Mouse (Mus musculus): ENCODE data around the gene Cutc. TPM values are rescaled to one million over a fixed set of nuclear protein-coding genes. Genes with fewer than 3 reads are reported as not detected.

The Cutc gene
- polyA plus RNA-seq, 1 experiment from 2014 or later = 7.8 TPM

- no peaks in the 10 kb centered on the region for H3K36me3 ChIP-seq
- H3K27ac ChIP-seq (replicated peaks) = no peak overlapping the region
- H3K4me2 ChIP-seq (replicated peaks) = no peak overlapping the region
- no peaks in the 10 kb centered on the region for H3K9me3 ChIP-seq
- no peaks in the 10 kb centered on the region for H3K27me3 ChIP-seq
- WGBS = 90% methylated on average over 5 of the region's 5 CpGs
- no peak overlapping the region for H3K9ac ChIP-seq (replicated peaks)
- H3K4me1 ChIP-seq = no peaks in the 10 kb centered on the region
- ATAC-seq (replicated peaks) = no peak
- no peak overlapping the region for H3K4me3 ChIP-seq
These were observed 27.6 kb downstream of the Cutc start for GRCm38 (mm10) chr19:43780391-43780790.

- 82% methylated on average over 3 of the region's 3 CpGs for WGBS
These were observed 29.2 kb downstream of the Cutc start, which contains the start of gene Abcc2 for GRCm38 (mm10) chr19:43781980-43782379. Abcc2 (plus strand) TSS chr19:43782192.

GRCm38 (mm10) chr19:43784761-43785160, 32.0 kb downstream of the Cutc start:
- H3K36me3 ChIP-seq = no peaks in the 10 kb centered on the region
- ATAC-seq (replicated peaks) = no peak
- no peak overlapping the region for H3K4me3 ChIP-seq
- no peak overlapping the region for H3K4me2 ChIP-seq (replicated peaks)
- no peak overlapping the region for H3K27ac ChIP-seq (replicated peaks)
- no peaks in the 10 kb centered on the region for H3K9me3 ChIP-seq
- 74% methylated on average over 8 of the region's 8 CpGs for WGBS
- H3K4me1 ChIP-seq = no peaks in the 10 kb centered on the region
- H3K27me3 ChIP-seq = no peaks in the 10 kb centered on the region
- H3K9ac ChIP-seq (replicated peaks) = no peak overlapping the region

More at GRCm38 (mm10) chr19:43781980-43782379, 29.2 kb downstream of the Cutc start, which contains the start of gene Abcc2:
- Histone ChIP-seq H3K9me3 (no peaks in the 10 kb centered on the region), H3K27ac (replicated peaks) (no peak within 1 kb of the TSS), H3K4me1 (no peaks in the 10 kb centered on the region), H3K9ac (replicated peaks) (no peak within 1 kb of the TSS), H3K4me3 (no peak within 1 kb of the TSS), H3K27me3 (no peaks in the 10 kb centered on the region), H3K4me2 (replicated peaks) (no peak within 1 kb of the TSS), H3K36me3 (no peaks in the 10 kb centered on the region)
- no peak for ATAC-seq (replicated peaks)

- Histone ChIP-seq H3K27me3 (no peaks in the 10 kb centered on the region), H3K27ac (replicated peaks) (no peak overlapping the region), H3K9me3 (no peaks in the 10 kb centered on the region), H3K4me2 (replicated peaks) (no peak overlapping the region), H3K9ac (replicated peaks) (no peak overlapping the region), H3K4me3 (no peak overlapping the region), H3K36me3 (no peaks in the 10 kb centered on the region), H3K4me1 (no peaks in the 10 kb centered on the region)
- 80% methylated on average over 13 of the region's 13 CpGs for WGBS
- ATAC-seq (replicated peaks) = no peak
These were observed 33.6 kb downstream of the Cutc start for GRCm38 (mm10) chr19:43786249-43787026.

- no peak overlapping the region for H3K27ac ChIP-seq (replicated peaks)
- no peak for ATAC-seq (replicated peaks)
- WGBS = 93% methylated on average over 7 of the region's 7 CpGs
- no peaks in the 10 kb centered on the region for H3K4me1 ChIP-seq
- no peaks in the 10 kb centered on the region for H3K27me3 ChIP-seq
- no peak overlapping the region for H3K9ac ChIP-seq (replicated peaks)
- no peaks in the 10 kb centered on the region for H3K9me3 ChIP-seq
- no peaks in the 10 kb centered on the region for H3K36me3 ChIP-seq
- H3K4me2 ChIP-seq (replicated peaks) = no peak overlapping the region
- no peak overlapping the region for H3K4me3 ChIP-seq
These were observed 37.0 kb downstream of the Cutc start for GRCm38 (mm10) chr19:43789817-43790216.

- Histone ChIP-seq H3K9ac (replicated peaks) (no peak overlapping the region), H3K27me3 (no peaks in the 10 kb centered on the region), H3K27ac (replicated peaks) (no peak overlapping the region), H3K4me2 (replicated peaks) (no peak overlapping the region), H3K4me1 (no peaks in the 10 kb centered on the region), H3K4me3 (no peak overlapping the region), H3K36me3 (no peaks in the 10 kb centered on the region), H3K9me3 (no peaks in the 10 kb centered on the region)
- no peak for ATAC-seq (replicated peaks)
- WGBS = 93% methylated on average over 4 of the region's 4 CpGs
These were observed 39.7 kb downstream of the Cutc start for GRCm38 (mm10) chr19:43792537-43792936.

- no peak for ATAC-seq (replicated peaks)
- WGBS = 94% methylated on average over 1 of the region's 1 CpGs
- H3K4me3 ChIP-seq = no peak overlapping the region
These were observed 41.2 kb downstream of the Cutc start for GRCm38 (mm10) chr19:43793951-43794350.

GRCm38 (mm10) chr19:43795511-43795910, 42.7 kb downstream of the Cutc start:
- no peak for ATAC-seq (replicated peaks)
- H3K9ac ChIP-seq (replicated peaks) = no peak overlapping the region
- WGBS = 79% methylated on average over 8 of the region's 8 CpGs
- H3K9me3 ChIP-seq = no peaks in the 10 kb centered on the region
- H3K4me1 ChIP-seq = no peaks in the 10 kb centered on the region
- no peaks in the 10 kb centered on the region for H3K27me3 ChIP-seq
- no peak overlapping the region for H3K4me3 ChIP-seq
- no peak overlapping the region for H3K27ac ChIP-seq (replicated peaks)
- H3K4me2 ChIP-seq (replicated peaks) = no peak overlapping the region
- H3K36me3 ChIP-seq = no peaks in the 10 kb centered on the region

More at GRCm38 (mm10) chr19:43793951-43794350, 41.2 kb downstream of the Cutc start:
- no peak overlapping the region for H3K4me2 ChIP-seq (replicated peaks)
- H3K36me3 ChIP-seq = no peaks in the 10 kb centered on the region
- H3K27ac ChIP-seq (replicated peaks) = no peak overlapping the region
- H3K4me1 ChIP-seq = no peaks in the 10 kb centered on the region
- no peaks in the 10 kb centered on the region for H3K9me3 ChIP-seq
- H3K9ac ChIP-seq (replicated peaks) = no peak overlapping the region
- H3K27me3 ChIP-seq = no peaks in the 10 kb centered on the region

- ATAC-seq (replicated peaks) = no peak
- no peaks in the 10 kb centered on the region; the same call in 1 of the 2 replicates for H3K27me3 ChIP-seq
- no peak overlapping the region for H3K4me2 ChIP-seq (replicated peaks)
- H3K36me3 ChIP-seq = no peaks in the 10 kb centered on the region
- no peak overlapping the region for H3K9ac ChIP-seq (replicated peaks)
- H3K4me3 ChIP-seq = no peak overlapping the region
- no peaks in the 10 kb centered on the region for H3K4me1 ChIP-seq
- no peak overlapping the region for H3K27ac ChIP-seq (replicated peaks)
- H3K9me3 ChIP-seq = no peaks in the 10 kb centered on the region
- WGBS = 83% methylated on average over 5 of the region's 5 CpGs
These were observed 44.4 kb downstream of the Cutc start for GRCm38 (mm10) chr19:43797216-43797615.

- 73% methylated on average over 9 of the region's 9 CpGs for WGBS
- H3K27me3 ChIP-seq = no peaks in the 10 kb centered on the region; the same call in 1 of the 2 replicates
- H3K4me1 ChIP-seq = no peaks in the 10 kb centered on the region
- no peak overlapping the region for H3K4me2 ChIP-seq (replicated peaks)
- no peaks in the 10 kb centered on the region for H3K36me3 ChIP-seq
- no peak overlapping the region for H3K4me3 ChIP-seq
- no peak overlapping the region for H3K27ac ChIP-seq (replicated peaks)
- no peak overlapping the region for H3K9ac ChIP-seq (replicated peaks)
- H3K9me3 ChIP-seq = no peaks in the 10 kb centered on the region
- no peak for ATAC-seq (replicated peaks)
These were observed 48.7 kb downstream of the Cutc start for GRCm38 (mm10) chr19:43801427-43802051.

- H3K4me1 ChIP-seq = no peaks in the 10 kb centered on the region
- no peaks in the 10 kb centered on the region; the same call in 1 of the 2 replicates for H3K27me3 ChIP-seq
- no peak overlapping the region for H3K9ac ChIP-seq (replicated peaks)
- no peaks in the 10 kb centered on the region for H3K9me3 ChIP-seq
- H3K36me3 ChIP-seq = no peaks in the 10 kb centered on the region
- H3K4me2 ChIP-seq (replicated peaks) = no peak overlapping the region
- WGBS = 75% methylated on average over 10 of the region's 10 CpGs
- H3K27ac ChIP-seq (replicated peaks) = no peak overlapping the region
- H3K4me3 ChIP-seq = no peak overlapping the region
- ATAC-seq (replicated peaks) = no peak
These were observed 51.1 kb downstream of the Cutc start for GRCm38 (mm10) chr19:43803866-43804265.

GRCm38 (mm10) chr19:43809331-43809730, 56.5 kb downstream of the Cutc start:
- no peaks in the 10 kb centered on the region for H3K36me3 ChIP-seq
- ATAC-seq (replicated peaks) = no peak
- no peak overlapping the region for H3K27ac ChIP-seq (replicated peaks)
- no peak overlapping the region for H3K9ac ChIP-seq (replicated peaks)
- 40% methylated on average over 4 of the region's 4 CpGs for whole genome bisulfite sequencing
- no peaks in the 10 kb centered on the region for H3K9me3 ChIP-seq
- no peaks in the 10 kb centered on the region for H3K4me1 ChIP-seq
- H3K4me2 ChIP-seq (replicated peaks) = no peak overlapping the region
- no peak overlapping the region for H3K4me3 ChIP-seq
- no peaks in the 10 kb centered on the region for H3K27me3 ChIP-seq

Data from forebrain, embryonic 15.5 days (tissue).